Mouse (Mus musculus): Measurements from ENCODE around the gene Ubap1.

DNA sequence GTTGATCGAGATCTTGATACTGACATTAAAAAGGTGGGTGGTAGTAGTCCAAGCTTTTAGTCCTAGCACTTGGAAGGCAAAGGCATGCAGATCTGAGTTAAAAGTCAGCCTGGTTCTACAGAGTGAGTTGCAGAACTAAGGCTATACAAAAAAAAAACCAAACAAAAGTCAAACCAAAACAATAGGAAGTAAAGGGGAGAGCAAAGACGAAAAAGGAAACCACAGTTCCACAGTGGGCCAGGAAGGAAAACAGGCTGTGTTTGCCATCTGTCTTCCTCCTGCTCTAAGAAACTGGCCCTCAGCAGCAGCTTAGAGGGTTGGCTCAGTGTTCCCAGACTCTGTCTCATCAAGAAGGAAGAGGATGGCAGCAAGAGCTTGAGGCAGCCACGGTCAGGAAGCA is 44.5 kb upstream of the Ubap1 start:
- TF ChIP-seq GATA1 (IDR thresholded peaks at IDR 0.05; ENCODE audit: borderline replicate concordance, low read length) (no peak), CTCF (IDR thresholded peaks at IDR 0.05; ENCODE audit: low read depth, low read length) (no peak)
